Mouse (Mus musculus): Measurements from ENCODE around the gene Gng7.

DNA sequence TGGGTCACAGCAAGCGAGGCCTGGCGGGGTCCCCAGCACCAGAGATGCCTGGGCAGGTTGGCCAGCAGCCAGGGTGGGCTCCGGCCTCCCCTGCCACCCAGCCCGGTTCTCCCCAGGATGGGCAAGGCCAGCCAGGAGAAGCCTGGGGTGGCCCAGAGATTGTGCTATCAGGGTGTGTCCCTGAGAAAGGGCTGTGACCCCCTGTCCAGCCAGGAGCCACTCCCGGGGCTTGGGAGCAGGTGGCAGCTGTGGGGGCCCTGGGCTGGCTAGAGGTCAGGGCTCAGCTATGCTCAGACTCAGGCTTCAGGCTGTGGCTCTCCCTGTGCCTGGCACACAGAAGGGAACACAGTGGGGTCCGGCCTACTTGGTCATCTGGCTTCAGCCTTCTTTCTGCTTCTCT lies 4.9 kb upstream of the Gng7 start:
- TF ChIP-seq CTCF (IDR thresholded peaks at IDR 0.05; ENCODE audit: low read depth, low read length) (no peak), EP300 (IDR thresholded peaks at IDR 0.05; ENCODE audit: insufficient read depth, low read depth, low read length) (no peak)
